Mouse (Mus musculus) ES-E14 (cell line): ENCODE measurements around the gene Actl10.

Source experiments
- HCFC1 ChIP-seq: IDR thresholded peaks from 2 replicates; pipeline ENCODE4 v1.6.1; 2012; ENCODE audit warnings: low read length, inconsistent platforms, borderline replicate concordance; ENCODE audit not compliant: insufficient read depth
- MAFK ChIP-seq: IDR thresholded peaks from 2 replicates; pipeline ENCODE4 v1.6.1; 2014; ENCODE audit warnings: mild to moderate bottlenecking, low read depth, low read length, inconsistent platforms; ENCODE audit not compliant: insufficient read depth
- ZNF384 ChIP-seq: IDR thresholded peaks from 2 replicates; pipeline ENCODE4 v1.6.1; 2012; ENCODE audit warnings: low read depth, low read length, inconsistent platforms

- TF ChIP-seq MAFK, result no peak
- no peak for TF ChIP-seq ZNF384
- TF ChIP-seq HCFC1, result no peak
Observed at GRCm38 (mm10) chr2:154508450-154508849, 43.1 kb upstream of the Actl10 start.
